Mouse (Mus musculus) kidney, adult 2 months (tissue): Measurements from ENCODE around the gene Hist1h2an. TPM values are rescaled to one million over a fixed set of nuclear protein-coding genes. Genes with fewer than 3 reads are reported as not detected.
A peak's percentile ranks its signal among the peaks of the same experiment; 100 is the strongest.
"Not testable (repeated sequence)": the region's sequence is repeated elsewhere in the genome, so short reads cannot be mapped to it uniquely, and the experiment has no call there.

Experiments used
- DNase-seq: peaks from one replicate; pipeline ENCODE4 v3.0.0; 2021
- H3K27ac ChIP-seq: fragments of 200-500 bp; 2 replicates; pipeline ENCODE4 v1.5.1; 2012; ENCODE audit warnings: low read depth, low read length, control low read depth, inconsistent platforms; ENCODE audit not compliant: insufficient read depth
- H3K27me3 ChIP-seq: fragments of 200-500 bp; replicated peaks from 2 replicates; pipeline ENCODE4 v1.6.1; 2012; ENCODE audit warnings: mild to moderate bottlenecking, moderate library complexity, low read length, inconsistent platforms; ENCODE audit not compliant: control insufficient read depth, insufficient read depth
- H3K36me3 ChIP-seq: fragments of 200-500 bp; 2 replicates; pipeline ENCODE4 v1.6.1; 2012; ENCODE audit warnings: mild to moderate bottlenecking, moderate library complexity, low read length, inconsistent platforms; ENCODE audit not compliant: control insufficient read depth, insufficient read depth
- H3K4me1 ChIP-seq: fragments of 200-500 bp; 2 replicates; pipeline ENCODE4 v1.6.1; 2011; ENCODE audit warnings: low read length; ENCODE audit not compliant: control insufficient read depth, insufficient read depth
- H3K4me3 ChIP-seq: fragments of 200-500 bp; 2 replicates; pipeline ENCODE4 v1.5.1; 2011; ENCODE audit warnings: mild to moderate bottlenecking, low read depth, low read length, control low read depth; ENCODE audit not compliant: insufficient read depth
- CTCF ChIP-seq: fragments of 200-500 bp; conservative IDR thresholded peaks from 2 replicates; pipeline ENCODE4 v1.5.1; 2011; ENCODE audit warnings: low read depth, mild to moderate bottlenecking, control low read depth, low read length, moderate library complexity, mixed read lengths; ENCODE audit not compliant: insufficient read depth, insufficient read length
- POLR2A ChIP-seq: fragments of 200-500 bp; IDR thresholded peaks from one replicate; pipeline ENCODE4 v1.6.1; 2011; ENCODE audit warnings: low read depth, low read length, control low read depth
- WGBS: fragments of 180-500 bp; shearing (Covaris S2); methylation state at CpG from one replicate; pipeline ENCODE4 v1.1.7; 2018; 5-methylcytosine and 5-hydroxymethylcytosine counted together
- polyA plus RNA-seq: library from polyadenylated mRNA; depleted of rRNA; stranded (reverse); fragments of >200 nt; gene quantifications from 2 replicates; pipeline ENCODE4 v1.2.3, GENCODE M21; 2012

Hist1h2an gene
- polyA plus RNA-seq, 1 experiment: 0.33 TPM

- 2% methylated on average over 33 of the region's 33 CpGs for WGBS
- Histone ChIP-seq H3K4me3 (peak overlapping the region; percentile 58), H3K4me1 (no peaks in the 10 kb centered on the region; the same call in 1 of the 2 replicates), H3K36me3 (no peaks in the 10 kb centered on the region), H3K27me3 (no peaks in the 10 kb centered on the region; the same call in none of the 2 replicates), H3K27ac (no peak overlapping the region; the same call in 1 of the 2 replicates)
- peak; percentile 79 for DNase-seq
- TF ChIP-seq CTCF: no peak
- no peak for TF ChIP-seq POLR2A
These were observed 7.9 kb downstream of the Hist1h2an start for GRCm38 (mm10) chr13:21778814-21779766.

- Histone ChIP-seq H3K36me3 (no peaks in the 10 kb centered on the region), H3K27ac (no peak overlapping the region), H3K4me3 (no peak overlapping the region), H3K27me3 (0 out of 2 replicates have a peak, but pooled peaks cover 1% of the 10 kb centered on the region), H3K4me1 (no peaks in the 10 kb centered on the region)
- 80% methylated on average over 1 of the region's 1 CpGs for WGBS
- TF ChIP-seq CTCF (no peak), POLR2A (no peak)
- DNase-seq: no peak
These were observed 31.3 kb downstream of the Hist1h2an start for GRCm38 (mm10) chr13:21755707-21756106.

- H3K36me3 ChIP-seq, H3K27me3 ChIP-seq, H3K27ac ChIP-seq, H3K4me3 ChIP-seq, H3K4me1 ChIP-seq: not testable (repeated sequence)
- 2% methylated on average over 26 of the region's 26 CpGs for WGBS
- DNase-seq: peak; percentile 16
These were observed 32.6 kb downstream of the Hist1h2an start for GRCm38 (mm10) chr13:21754294-21755001.

- 3% methylated on average over 48 of the region's 50 CpGs for WGBS
- peak within 1 kb of the TSS; percentile 90 for H3K4me3 ChIP-seq
These were observed 33.3 kb downstream of the Hist1h2an start, which contains the start of the genes Hist1h2ak and Hist1h2bn for GRCm38 (mm10) chr13:21753524-21754285. Gene Hist1h2ak, minus strand, starts transcription at chr13:21753827. Gene Hist1h2bn, plus strand, starts transcription at chr13:21754123.

GRCm38 (mm10) chr13:21753051-21753523, 33.9 kb downstream of the Hist1h2an start:
- 0 out of 2 replicates have a peak, but pooled peaks cover 1% of the 10 kb centered on the region for H3K27me3 ChIP-seq
- H3K27ac ChIP-seq: peak overlapping the region; percentile 19; the same call in 1 of the 2 replicates
- no peaks in the 10 kb centered on the region for H3K4me1 ChIP-seq
- no peaks in the 10 kb centered on the region for H3K36me3 ChIP-seq
- WGBS: 13% methylated on average over 10 of the region's 10 CpGs
- H3K4me3 ChIP-seq: peak overlapping the region; percentile 67; the same call in 1 of the 2 replicates
- TF ChIP-seq POLR2A (no peak), CTCF (no peak)
- no peak for DNase-seq

More at GRCm38 (mm10) chr13:21753524-21754285, 33.3 kb downstream of the Hist1h2an start, which contains the start of the genes Hist1h2ak and Hist1h2bn:
- DNase-seq: peak; percentile 86
- H3K27me3 ChIP-seq, H3K36me3 ChIP-seq, H3K4me1 ChIP-seq: not testable (repeated sequence)
- peak within 1 kb of the TSS; percentile 90 for H3K27ac ChIP-seq

GRCm38 (mm10) chr13:21752356-21752755, 34.7 kb downstream of the Hist1h2an start:
- no peaks in the 10 kb centered on the region for H3K4me1 ChIP-seq
- TF ChIP-seq POLR2A: no peak
- no peak for TF ChIP-seq CTCF
- 50% methylated on average over 3 of the region's 3 CpGs for WGBS
- no peak overlapping the region for H3K4me3 ChIP-seq
- 0 out of 2 replicates have a peak, but pooled peaks cover 1% of the 10 kb centered on the region for H3K27me3 ChIP-seq
- H3K27ac ChIP-seq: no peak overlapping the region
- H3K36me3 ChIP-seq: no peaks in the 10 kb centered on the region
- DNase-seq: no peak
